Comparison of ENCODE assay signal across 10 mouse cellular contexts in the genomic region with DNA sequence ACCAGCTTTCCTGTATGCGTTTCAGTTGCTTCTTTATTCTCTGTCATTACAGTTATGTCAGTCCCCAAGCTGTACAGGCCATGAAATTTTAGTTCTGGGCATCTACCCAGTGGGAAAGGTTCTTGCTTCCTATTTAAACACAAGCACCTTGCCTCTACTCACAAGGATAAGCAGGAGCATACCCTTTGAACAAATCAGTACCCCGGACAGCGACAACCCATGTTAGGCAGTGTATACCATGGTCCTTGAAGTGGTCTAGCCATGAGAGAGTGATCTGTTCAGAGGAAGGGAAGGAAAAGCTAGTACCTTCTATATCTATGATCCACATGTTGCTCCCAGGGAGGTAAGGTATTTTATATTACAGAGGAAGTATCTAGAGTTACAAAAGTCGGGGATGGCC.
DNase-seq lines count a peak whose midpoint lies in the region; ATAC-seq and TF ChIP-seq lines count a peak whose summit lies in the region.
"Had no signal": no experiment of that assay in that cellular context is flagged by ENCODE, and none has a peak within 500 bp of the region (broad histone marks: within the 10 kb centered on the region; RNA-seq: fewer than 3 reads in every experiment).

No protein-coding gene starts in this region.

- intact Hi-C loops in gastrocnemius, postnatal 14 days (cut with DNase I; ENCODE audit: low total_unique reads) = no loop called here

- DNase-seq in gastrocnemius, postnatal 14 days = peak; percentile 5
- no peak for DNase-seq in gastrocnemius, adult 8-10 months (ENCODE audit: low spot score in 2 of 2)
- peak; percentile 40 for DNase-seq in neural tube, embryonic 10.5 days (ENCODE audit: extremely low spot score, low spot score)
- DNase-seq in embryo, embryonic 11.5 days (ENCODE audit: low read depth, low spot score) = peak; percentile 62
- peak; percentile 16 for DNase-seq in ovary, postnatal 36 days (ENCODE audit: low spot score)
- DNase-seq in layer of hippocampus, adult 9-10 months (ENCODE audit: low spot score) = no peak
- DNase-seq in layer of hippocampus, adult 2 months (ENCODE audit: low spot score in 2 of 2) = no peak
- DNase-seq: right cerebral cortex, postnatal 25 days had no signal

- no peaks in the 10 kb centered on the region for H3K36me3 ChIP-seq in neural tube, embryonic 15.5 days
- H3K36me3 ChIP-seq: embryonic facial prominence, embryonic 12.5 days had no signal

- 76% methylated on average over 4 of the region's 4 CpGs for WGBS in neural tube, embryonic 15.5 days

- no peaks in the 10 kb centered on the region for H3K4me1 ChIP-seq in neural tube, embryonic 15.5 days
- H3K4me1 ChIP-seq: embryonic facial prominence, embryonic 12.5 days had no signal

- no peaks in the 10 kb centered on the region for H3K27me3 ChIP-seq in neural tube, embryonic 15.5 days (replicated peaks)
- H3K27me3 ChIP-seq: embryonic facial prominence, embryonic 12.5 days had no signal

- no peak overlapping the region for H3K27ac ChIP-seq in neural tube, embryonic 15.5 days (replicated peaks)
- no peak overlapping the region for H3K27ac ChIP-seq in layer of hippocampus, adult 2 months
- H3K27ac ChIP-seq: embryonic facial prominence, embryonic 12.5 days had no signal

- no peak overlapping the region for H3K9ac ChIP-seq in neural tube, embryonic 15.5 days (replicated peaks)
- H3K9ac ChIP-seq: embryonic facial prominence, embryonic 12.5 days had no signal

- H3K4me2 ChIP-seq in neural tube, embryonic 15.5 days = no peak overlapping the region
- H3K4me2 ChIP-seq: embryonic facial prominence, embryonic 12.5 days had no signal

- H3K9me3 ChIP-seq in neural tube, embryonic 15.5 days (replicated peaks) = no peaks in the 10 kb centered on the region
- H3K9me3 ChIP-seq: embryonic facial prominence, embryonic 12.5 days had no signal

- no peak for TF ChIP-seq CTCF in layer of hippocampus, adult 2 months (conservative IDR thresholded peaks at IDR 0.05)

- H3K4me3 ChIP-seq in neural tube, embryonic 15.5 days (replicated peaks) = no peak overlapping the region
- no peak overlapping the region for H3K4me3 ChIP-seq in layer of hippocampus, adult 2 months
- H3K4me3 ChIP-seq: embryonic facial prominence, embryonic 12.5 days had no signal

- no peak for ATAC-seq in neural tube, embryonic 15.5 days (ENCODE audit: low FRiP score)

Comparison
In these comparisons a context has a peak if more than half of its experiments do, and no peak if none do; other contexts are left out.
1. DNase-seq: peak in gastrocnemius, postnatal 14 days (single experiment), neural tube, embryonic 10.5 days (single experiment), embryo, embryonic 11.5 days (single experiment) and ovary, postnatal 36 days (single experiment); none in gastrocnemius, adult 8-10 months (0 of 2), layer of hippocampus, adult 9-10 months (single experiment) and layer of hippocampus, adult 2 months (0 of 2).